Mouse (Mus musculus): Measurements from ENCODE around the gene Itih5.
A peak's percentile ranks its signal among the peaks of the same experiment; 100 is the strongest.

Itih5 gene

GRCm38 (mm10) chr2:10260109-10260508 lies 106.7 kb downstream of the Itih5 start:
- DNase-seq (ENCODE audit: inconsistent age in 2 of 2, low spot score in 1 of 2): no peak

GRCm38 (mm10) chr2:10261337-10261736 lies 108.0 kb downstream of the Itih5 start:
- DNase-seq (ENCODE audit: inconsistent age in 2 of 2, low spot score in 1 of 2): no peak

GRCm38 (mm10) chr2:10262722-10263121 lies 109.4 kb downstream of the Itih5 start:
- DNase-seq (ENCODE audit: inconsistent age in 2 of 2, low spot score in 1 of 2): peak in 1 of 2 experiments; percentile 48

- no peak for DNase-seq (ENCODE audit: inconsistent age in 2 of 2, low spot score in 1 of 2)
Observed at GRCm38 (mm10) chr2:10263909-10264489, 110.6 kb downstream of the Itih5 start.

- DNase-seq (ENCODE audit: inconsistent age in 2 of 2, low spot score in 1 of 2): no peak
Observed at GRCm38 (mm10) chr2:10265881-10266280, 112.5 kb downstream of the Itih5 start.

GRCm38 (mm10) chr2:10272604-10273115 lies 119.3 kb downstream of the Itih5 start:
- no peak for DNase-seq (ENCODE audit: inconsistent age in 2 of 2, low spot score in 1 of 2)

- DNase-seq (ENCODE audit: inconsistent age in 2 of 2, low spot score in 1 of 2): no peak
Observed at GRCm38 (mm10) chr2:10273541-10274050, 120.2 kb downstream of the Itih5 start.

GRCm38 (mm10) chr2:10276194-10276593 lies 122.8 kb downstream of the Itih5 start:
- DNase-seq (ENCODE audit: inconsistent age in 2 of 2, low spot score in 1 of 2): peak; percentile 19 to 69

GRCm38 (mm10) chr2:10283686-10284085 lies 130.3 kb downstream of the Itih5 start:
- no peak for DNase-seq (ENCODE audit: inconsistent age in 2 of 2, low spot score in 1 of 2)

- DNase-seq (ENCODE audit: inconsistent age in 2 of 2, low spot score in 1 of 2): peak; percentile 59 to 77
Observed at GRCm38 (mm10) chr2:10284636-10285270, 131.4 kb downstream of the Itih5 start.

GRCm38 (mm10) chr2:10285975-10286374 lies 132.6 kb downstream of the Itih5 start:
- DNase-seq (ENCODE audit: inconsistent age in 2 of 2, low spot score in 1 of 2): no peak

GRCm38 (mm10) chr2:10288142-10288831 lies 134.9 kb downstream of the Itih5 start:
- DNase-seq (ENCODE audit: inconsistent age in 2 of 2, low spot score in 1 of 2): peak; percentile 53 to 92

- DNase-seq (ENCODE audit: inconsistent age in 2 of 2, low spot score in 1 of 2): no peak
Observed at GRCm38 (mm10) chr2:10288881-10289280, 135.5 kb downstream of the Itih5 start.

GRCm38 (mm10) chr2:10290115-10290514 lies 136.7 kb downstream of the Itih5 start:
- DNase-seq (ENCODE audit: inconsistent age in 2 of 2, low spot score in 1 of 2): no peak

GRCm38 (mm10) chr2:10293556-10294206 lies 140.3 kb downstream of the Itih5 start:
- DNase-seq (ENCODE audit: inconsistent age in 2 of 2, low spot score in 1 of 2): no peak

- DNase-seq (ENCODE audit: inconsistent age in 2 of 2, low spot score in 1 of 2): no peak
Observed at GRCm38 (mm10) chr2:10295908-10296307, 142.5 kb downstream of the Itih5 start.

- DNase-seq (ENCODE audit: inconsistent age in 2 of 2, low spot score in 1 of 2): peak in 1 of 2 experiments; percentile 37
Observed at GRCm38 (mm10) chr2:10300244-10300643, 146.9 kb downstream of the Itih5 start.

GRCm38 (mm10) chr2:10300771-10301170 lies 147.4 kb downstream of the Itih5 start:
- DNase-seq (ENCODE audit: inconsistent age in 2 of 2, low spot score in 1 of 2): peak in 1 of 2 experiments; percentile 31

- no peak for DNase-seq (ENCODE audit: inconsistent age in 2 of 2, low spot score in 1 of 2)
Observed at GRCm38 (mm10) chr2:10301391-10301790, 148.0 kb downstream of the Itih5 start.

GRCm38 (mm10) chr2:10301997-10302396 lies 148.6 kb downstream of the Itih5 start:
- DNase-seq (ENCODE audit: inconsistent age in 2 of 2, low spot score in 1 of 2): no peak

- DNase-seq (ENCODE audit: inconsistent age in 2 of 2, low spot score in 1 of 2): no peak
Observed at GRCm38 (mm10) chr2:10304911-10305310, 151.5 kb downstream of the Itih5 start.

Data from adrenal gland, adult (tissue).